Mouse (Mus musculus) splenic B cell, adult 2 months (primary cell): Measurements from ENCODE around the gene Vwf.

Experiments used
- DNase-seq: peaks from one replicate; pipeline ENCODE4 v3.0.0-alpha.2; 2011; ENCODE audit warnings: low read depth, low spot score
- H3K27me3 ChIP-seq: 2 replicates; pipeline ENCODE4 v1.6.1; 2012; ENCODE audit warnings: mild to moderate bottlenecking, low read length, moderate library complexity, mixed read lengths; ENCODE audit not compliant: control insufficient read depth, poor library complexity, insufficient read depth, severe bottlenecking
- H3K36me3 ChIP-seq: 2 replicates; pipeline ENCODE4 v1.6.1; 2012; ENCODE audit warnings: mild to moderate bottlenecking, low read length, moderate library complexity, mixed read lengths; ENCODE audit not compliant: control insufficient read depth, poor library complexity, insufficient read depth, severe bottlenecking

Vwf gene

DNA sequence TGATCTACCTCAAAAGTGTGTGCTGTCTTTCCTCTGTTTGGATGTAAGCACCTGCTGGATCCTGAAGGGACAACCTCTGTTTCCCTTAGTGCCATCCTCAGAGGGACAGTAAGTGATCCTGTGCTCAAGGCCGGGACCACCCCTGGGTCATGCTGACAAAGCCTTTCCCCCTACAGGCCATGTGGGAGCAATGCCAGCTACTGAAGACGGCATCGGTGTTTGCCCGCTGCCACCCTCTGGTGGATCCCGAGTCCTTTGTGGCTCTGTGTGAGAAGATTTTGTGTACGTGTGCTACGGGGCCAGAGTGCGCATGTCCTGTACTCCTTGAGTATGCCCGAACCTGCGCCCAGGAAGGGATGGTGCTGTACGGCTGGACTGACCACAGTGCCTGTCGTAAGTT lies 41.7 kb downstream of the Vwf start:
- Histone ChIP-seq H3K27me3 (no peaks in the 10 kb centered on the region; the same call in 1 of the 2 replicates), H3K36me3 (no peaks in the 10 kb centered on the region)
- peak; percentile 22 for DNase-seq

DNA sequence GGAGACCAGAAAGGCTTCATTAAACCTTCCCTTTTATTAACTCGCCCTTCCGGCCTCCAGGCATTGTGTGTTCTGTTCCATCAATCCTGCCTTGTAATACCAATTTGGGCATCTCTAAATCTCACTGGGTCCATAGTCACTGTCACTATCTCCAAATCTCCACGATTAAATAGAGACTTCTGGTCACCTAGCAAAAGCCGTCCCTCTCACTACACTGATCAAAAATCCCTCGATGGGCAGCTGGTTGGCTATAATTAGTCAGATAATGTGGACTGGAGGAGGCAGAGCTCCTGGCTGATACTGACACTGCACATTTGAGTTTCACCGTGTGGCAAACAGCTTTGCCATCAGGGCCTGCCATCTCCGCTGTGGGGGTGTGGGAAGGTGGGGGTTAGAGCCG lies 42.5 kb downstream of the Vwf start:
- H3K27me3 ChIP-seq: no peaks in the 10 kb centered on the region
- no peaks in the 10 kb centered on the region for H3K36me3 ChIP-seq
- DNase-seq: no peak

GRCm38 (mm10) chr6:125590056-125590455 lies 43.5 kb downstream of the Vwf start:
- Histone ChIP-seq H3K36me3 (no peaks in the 10 kb centered on the region), H3K27me3 (no peaks in the 10 kb centered on the region)
- no peak for DNase-seq

DNA sequence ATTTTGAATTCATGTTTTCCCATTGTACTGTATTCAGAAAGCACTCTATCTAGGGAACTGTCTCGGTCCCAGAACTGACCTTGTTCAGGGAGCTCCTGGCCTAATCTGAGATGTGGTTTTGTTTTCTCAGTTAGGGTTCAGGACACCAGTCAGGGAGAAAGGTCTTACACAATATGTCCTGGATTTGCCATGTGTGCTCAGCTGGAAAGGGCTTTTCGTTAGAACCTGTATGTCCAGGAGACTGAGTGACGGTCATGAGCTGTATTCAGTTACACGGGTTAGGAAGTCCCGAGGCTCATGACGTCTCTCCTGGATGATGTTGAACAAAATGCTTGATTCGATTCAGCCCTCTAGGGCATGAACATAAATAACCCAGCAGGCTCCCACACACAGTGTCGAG lies 43.9 kb downstream of the Vwf start:
- H3K36me3 ChIP-seq: no peaks in the 10 kb centered on the region
- DNase-seq: no peak
- H3K27me3 ChIP-seq: no peaks in the 10 kb centered on the region

- H3K27me3 ChIP-seq: no peaks in the 10 kb centered on the region
- no peaks in the 10 kb centered on the region for H3K36me3 ChIP-seq
- DNase-seq: no peak
Measured at GRCm38 (mm10) chr6:125591652-125592385, 45.2 kb downstream of the Vwf start.

DNA sequence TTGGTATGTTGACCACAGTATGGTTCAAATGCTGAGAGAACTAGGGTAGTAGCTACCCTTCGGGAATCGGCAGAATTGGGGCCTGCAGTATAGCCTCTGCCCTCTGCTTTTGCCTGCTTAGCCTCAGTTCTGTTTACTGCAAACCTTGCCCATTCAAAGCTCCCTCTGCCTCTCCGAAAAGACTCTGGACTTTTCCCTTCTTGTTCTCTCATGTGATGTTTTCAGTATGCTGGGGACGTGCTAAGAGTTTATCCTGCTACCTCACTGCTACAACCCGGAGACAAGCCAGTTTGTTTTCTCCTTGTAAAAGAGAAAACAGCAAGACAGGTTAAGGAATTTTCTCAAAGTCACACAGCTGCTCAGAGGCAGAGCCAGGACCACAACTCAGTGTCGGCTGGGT lies 46.0 kb downstream of the Vwf start:
- DNase-seq: no peak
- Histone ChIP-seq H3K27me3 (no peaks in the 10 kb centered on the region), H3K36me3 (no peaks in the 10 kb centered on the region)

DNA sequence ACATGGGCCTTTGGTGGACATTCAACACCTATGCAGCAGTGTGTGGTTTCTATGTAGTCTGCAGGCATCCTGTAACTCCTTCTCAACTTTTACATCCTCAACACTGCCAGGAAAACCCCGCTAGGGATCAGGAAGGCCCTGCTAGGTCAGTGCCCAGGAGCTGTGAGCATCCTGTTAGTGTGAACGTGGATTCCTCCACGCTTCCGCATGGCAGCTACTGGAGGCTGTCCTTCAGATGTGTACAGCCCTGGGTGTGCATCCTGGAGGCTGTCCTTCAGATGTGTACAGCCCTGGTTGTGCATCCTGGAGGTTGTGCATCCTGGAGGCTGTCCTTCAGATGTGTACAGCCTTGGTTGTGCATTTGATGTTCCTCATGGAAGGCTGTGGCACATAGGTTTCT lies 47.7 kb downstream of the Vwf start:
- DNase-seq: no peak
- Histone ChIP-seq H3K27me3 (no peaks in the 10 kb centered on the region), H3K36me3 (no peaks in the 10 kb centered on the region)

DNA sequence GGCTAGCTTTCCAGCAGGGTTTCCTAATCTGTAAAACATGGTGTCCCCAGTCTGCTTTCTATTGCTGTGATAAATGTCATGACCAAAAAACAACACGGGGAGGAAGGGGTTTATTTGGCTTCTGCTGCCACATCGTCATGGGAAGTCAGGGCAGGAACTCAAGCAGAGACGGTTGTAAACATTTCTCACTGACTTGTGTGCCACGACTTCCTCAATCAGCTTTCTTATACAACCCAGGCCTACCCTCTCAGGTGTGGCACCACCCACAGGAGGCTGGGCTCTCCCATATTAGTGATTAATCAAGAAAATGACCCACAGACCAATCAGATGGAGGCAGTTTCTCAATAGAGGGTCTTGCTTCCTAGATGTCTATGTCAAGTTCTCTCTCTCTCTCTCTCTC lies 48.3 kb downstream of the Vwf start:
- peak; percentile 72 for DNase-seq
- Histone ChIP-seq H3K27me3 (no peaks in the 10 kb centered on the region), H3K36me3 (no peaks in the 10 kb centered on the region)

- Histone ChIP-seq H3K27me3 (no peaks in the 10 kb centered on the region), H3K36me3 (no peaks in the 10 kb centered on the region)
- DNase-seq: no peak
Measured at GRCm38 (mm10) chr6:125596701-125597318, 50.2 kb downstream of the Vwf start.

DNA sequence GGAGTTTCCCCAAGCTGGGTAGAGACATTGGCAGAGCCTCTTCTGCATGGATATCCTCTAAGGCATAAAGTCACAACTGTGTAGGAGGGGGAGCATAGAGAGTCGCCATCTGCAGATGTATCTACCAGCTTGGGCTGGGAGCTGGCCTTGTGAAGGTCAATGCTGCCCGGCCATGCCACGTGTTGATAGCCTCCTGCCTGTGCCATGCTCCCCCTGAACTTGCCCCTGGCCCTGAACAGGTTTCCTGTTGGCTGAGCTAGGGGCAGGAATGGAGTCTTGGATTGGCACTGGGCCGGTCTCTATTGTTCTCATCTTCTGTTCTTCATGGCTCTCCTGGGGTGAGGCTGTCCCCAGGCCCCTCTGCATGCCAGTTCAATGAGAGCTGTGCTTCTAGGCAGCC lies 51.1 kb downstream of the Vwf start:
- Histone ChIP-seq H3K36me3 (no peaks in the 10 kb centered on the region), H3K27me3 (no peaks in the 10 kb centered on the region)
- DNase-seq: no peak

DNA sequence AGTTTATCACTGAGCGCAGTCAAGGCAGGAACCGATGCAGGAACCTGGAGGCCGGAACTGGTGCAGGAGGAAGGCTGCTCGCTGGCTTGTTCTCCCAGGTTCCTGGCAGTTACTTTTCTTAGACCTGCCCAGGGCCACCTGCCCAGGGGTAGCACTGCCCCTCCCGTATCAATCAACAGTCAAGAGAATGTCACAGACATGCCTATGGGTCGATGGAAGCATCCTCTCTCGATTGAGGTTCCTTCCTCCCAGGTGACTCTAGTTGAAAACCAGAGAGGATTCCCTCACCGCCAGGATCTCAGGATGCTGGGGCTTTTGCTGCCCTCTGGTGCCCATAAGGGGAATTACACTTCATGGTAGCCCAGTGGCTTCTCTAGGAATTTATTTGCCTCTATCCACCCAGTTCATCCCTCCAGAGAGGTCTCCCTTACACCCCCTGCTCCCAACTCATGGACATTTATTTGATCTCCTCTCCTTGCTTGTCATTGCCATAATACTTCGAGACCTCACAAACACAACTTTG lies 53.5 kb downstream of the Vwf start:
- DNase-seq: peak; percentile 75
- Histone ChIP-seq H3K36me3 (no peaks in the 10 kb centered on the region), H3K27me3 (no peaks in the 10 kb centered on the region)

- H3K36me3 ChIP-seq: no peaks in the 10 kb centered on the region
- no peak for DNase-seq
- H3K27me3 ChIP-seq: no peaks in the 10 kb centered on the region
Measured at GRCm38 (mm10) chr6:125600669-125601068, 54.1 kb downstream of the Vwf start.

- Histone ChIP-seq H3K27me3 (no peaks in the 10 kb centered on the region), H3K36me3 (no peaks in the 10 kb centered on the region)
- no peak for DNase-seq
Measured at GRCm38 (mm10) chr6:125601190-125601589, 54.6 kb downstream of the Vwf start.

DNA sequence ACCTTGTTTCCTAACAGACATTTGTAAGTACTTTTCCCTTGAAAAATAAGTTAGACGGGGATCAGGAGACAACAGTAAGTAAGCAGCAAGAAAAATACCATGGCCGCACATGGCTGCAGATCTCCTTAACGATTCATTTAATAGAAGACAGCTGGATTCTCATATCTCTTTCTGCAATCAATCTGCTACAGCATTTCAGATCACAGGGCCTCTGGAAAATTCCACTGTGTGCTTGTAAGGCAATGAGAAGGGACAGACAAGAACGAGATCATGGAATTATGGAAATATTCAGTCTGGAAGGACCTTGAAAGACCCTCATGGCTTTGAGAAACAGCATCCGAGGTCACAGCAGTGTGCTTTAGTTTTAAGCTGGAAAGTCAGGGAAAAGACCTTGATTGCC lies 55.2 kb downstream of the Vwf start:
- no peak for DNase-seq
- H3K36me3 ChIP-seq: no peaks in the 10 kb centered on the region
- no peaks in the 10 kb centered on the region for H3K27me3 ChIP-seq

DNA sequence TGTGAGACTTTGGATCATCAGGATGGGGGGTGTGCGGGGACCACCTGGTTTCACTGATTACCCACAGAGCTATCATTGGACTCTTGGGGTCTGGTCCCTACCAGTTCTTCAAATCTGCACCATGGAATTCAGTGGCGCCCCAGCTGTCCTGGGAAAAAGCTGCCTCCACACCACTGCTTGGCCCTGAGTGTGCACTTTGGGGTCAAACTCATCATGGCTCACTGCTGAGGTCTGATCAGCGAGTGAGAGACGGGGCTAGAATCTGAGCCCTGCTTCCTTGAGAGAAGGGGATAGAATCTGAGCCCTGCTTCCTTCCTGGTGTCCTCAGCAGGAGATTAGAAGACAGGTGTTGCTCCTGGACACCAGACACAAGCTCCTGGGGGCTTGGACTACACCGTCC lies 55.8 kb downstream of the Vwf start:
- H3K27me3 ChIP-seq: no peaks in the 10 kb centered on the region
- DNase-seq: no peak
- no peaks in the 10 kb centered on the region for H3K36me3 ChIP-seq
